Mouse (Mus musculus) ES-E14 (cell line): ENCODE data around the gene Avp.

Source experiments
- HCFC1 ChIP-seq: IDR thresholded peaks from 2 replicates; pipeline ENCODE4 v1.6.1; 2012; ENCODE audit warnings: low read length, inconsistent platforms, borderline replicate concordance; ENCODE audit not compliant: insufficient read depth
- MAFK ChIP-seq: IDR thresholded peaks from 2 replicates; pipeline ENCODE4 v1.6.1; 2014; ENCODE audit warnings: mild to moderate bottlenecking, low read depth, low read length, inconsistent platforms; ENCODE audit not compliant: insufficient read depth
- ZC3H11A ChIP-seq: IDR thresholded peaks from 2 replicates; pipeline ENCODE4 v1.6.1; 2012; ENCODE audit warnings: low read depth, mild to moderate bottlenecking, inconsistent platforms, low read length, borderline replicate concordance

- TF ChIP-seq HCFC1, result no peak
- TF ChIP-seq MAFK, result no peak
- TF ChIP-seq ZC3H11A, result no peak
Observed at GRCm38 (mm10) chr2:130577632-130578031, 4.7 kb downstream of the Avp start.
